Mouse (Mus musculus): ENCODE measurements at regions not wholly inside any gene's neighbourhood (a gene's known extent, or its start where the extent isn't known, plus 50 kb on each side); places are given as distances from the start of the nearest gene placed in this dataset.

DNA sequence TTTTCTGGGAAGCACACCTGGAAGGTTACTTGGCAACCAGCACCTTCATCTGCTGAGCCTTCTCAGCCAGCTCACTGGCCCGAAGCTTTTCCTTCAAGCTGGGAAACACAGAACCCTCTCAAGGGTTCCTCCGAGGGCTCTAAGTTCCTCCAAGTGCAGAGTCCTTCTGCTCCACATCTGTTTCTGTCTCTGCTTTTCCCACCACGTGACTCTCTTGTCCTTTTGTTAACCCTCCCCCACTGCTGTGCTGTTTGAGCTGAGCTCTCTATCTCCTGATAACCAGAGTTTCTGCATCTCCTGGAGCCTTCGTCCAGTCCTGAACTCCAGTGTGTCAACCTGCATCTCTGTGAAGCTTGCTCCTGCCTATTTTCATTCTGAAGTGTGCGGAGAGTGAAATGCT is 183.5 kb upstream of the Fbxo11 start:
- no peak for DNase-seq
- intact Hi-C loops (cut with DNase I; ENCODE audit: low total_unique reads), result no loop called here

DNA sequence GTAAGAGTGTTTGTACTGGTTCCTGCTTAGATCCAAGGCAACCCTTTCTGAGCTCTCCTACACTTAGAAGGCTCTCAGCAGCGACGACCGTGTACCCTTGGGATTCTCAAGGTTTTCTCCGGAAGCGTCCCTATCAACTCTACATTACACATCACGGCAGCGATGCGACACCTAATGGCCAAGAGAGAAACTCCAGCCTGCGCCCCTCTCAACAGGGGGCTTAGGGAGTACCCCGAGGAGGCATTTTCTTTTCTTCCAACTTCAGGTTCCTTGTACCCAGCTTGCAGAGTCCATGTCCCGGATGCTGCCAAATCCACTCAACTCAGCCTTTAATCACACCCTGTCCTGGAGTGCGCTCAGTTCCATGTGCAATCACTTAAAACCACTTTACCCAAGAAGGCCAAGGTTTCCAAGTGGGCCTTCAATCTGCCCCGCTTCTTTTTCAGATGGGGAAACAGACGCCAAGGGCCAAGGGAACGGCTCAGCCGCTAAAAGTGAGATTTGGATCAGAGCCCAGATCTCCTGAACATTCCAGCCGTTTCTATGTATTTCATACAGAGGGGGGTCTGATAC is 186.9 kb upstream of the Fbxo11 start:
- peak; percentile 61 for DNase-seq
- intact Hi-C loops (cut with DNase I; ENCODE audit: low total_unique reads), result loop anchor here (5.0 kb wide), 1 partner anchor 230 kb away; no protein-coding TSS in a partner anchor

- intact Hi-C loops (cut with DNase I; ENCODE audit: low total_unique reads), result loop anchor here (5.0 kb wide), 1 partner anchor 256 kb away; no protein-coding TSS in a partner anchor
- DNase-seq, result peak; percentile 83
These were observed 184.5 kb upstream of the Foxn2 start for GRCm38 (mm10) chr17:88255744-88256598.

GRCm38 (mm10) chr17:88256599-88257544 is 183.6 kb upstream of the Foxn2 start:
- intact Hi-C loops (cut with DNase I; ENCODE audit: low total_unique reads), result loop anchor here (5.0 kb wide), 1 partner anchor 255 kb away; no protein-coding TSS in a partner anchor

DNA sequence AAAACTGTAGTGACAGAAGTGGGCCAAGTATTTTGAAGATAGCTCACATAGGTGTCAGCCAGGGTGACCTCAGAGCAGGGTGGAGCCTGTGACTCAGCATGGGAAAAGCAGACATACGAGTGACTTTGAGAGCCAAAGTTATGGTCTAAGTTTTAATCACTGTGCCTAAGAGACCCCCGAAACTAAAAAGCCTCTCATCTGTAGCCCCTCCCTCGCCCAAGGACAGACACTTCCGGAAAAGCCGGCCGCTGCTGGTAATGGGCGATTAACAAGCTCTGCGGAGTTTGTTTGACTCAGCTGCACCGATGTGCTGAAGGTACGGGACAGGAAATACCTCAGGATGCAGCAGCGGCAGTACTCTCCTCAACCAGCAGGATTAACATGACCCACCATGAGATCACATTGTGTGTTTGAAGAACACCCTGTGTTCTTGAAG is 182.1 kb upstream of the Foxn2 start:
- DNase-seq, result no peak
- intact Hi-C loops (cut with DNase I; ENCODE audit: low total_unique reads), result loop anchor here (5.0 kb wide), 1 partner anchor 254 kb away; no protein-coding TSS in a partner anchor

More at GRCm38 (mm10) chr17:88256599-88257544, 183.6 kb upstream of the Foxn2 start:
- peak; percentile 77 for DNase-seq

GRCm38 (mm10) chr17:88260176-88260575 is 180.3 kb upstream of the Foxn2 start:
- DNase-seq, result no peak
- intact Hi-C loops (cut with DNase I; ENCODE audit: low total_unique reads), result no loop called here

GRCm38 (mm10) chr17:88260826-88261225 is 179.7 kb upstream of the Foxn2 start:
- DNase-seq, result no peak
- intact Hi-C loops (cut with DNase I; ENCODE audit: low total_unique reads), result no loop called here

- intact Hi-C loops (cut with DNase I; ENCODE audit: low total_unique reads), result no loop called here
- DNase-seq, result no peak
These were observed 179.0 kb upstream of the Foxn2 start for GRCm38 (mm10) chr17:88261556-88261955.

DNA sequence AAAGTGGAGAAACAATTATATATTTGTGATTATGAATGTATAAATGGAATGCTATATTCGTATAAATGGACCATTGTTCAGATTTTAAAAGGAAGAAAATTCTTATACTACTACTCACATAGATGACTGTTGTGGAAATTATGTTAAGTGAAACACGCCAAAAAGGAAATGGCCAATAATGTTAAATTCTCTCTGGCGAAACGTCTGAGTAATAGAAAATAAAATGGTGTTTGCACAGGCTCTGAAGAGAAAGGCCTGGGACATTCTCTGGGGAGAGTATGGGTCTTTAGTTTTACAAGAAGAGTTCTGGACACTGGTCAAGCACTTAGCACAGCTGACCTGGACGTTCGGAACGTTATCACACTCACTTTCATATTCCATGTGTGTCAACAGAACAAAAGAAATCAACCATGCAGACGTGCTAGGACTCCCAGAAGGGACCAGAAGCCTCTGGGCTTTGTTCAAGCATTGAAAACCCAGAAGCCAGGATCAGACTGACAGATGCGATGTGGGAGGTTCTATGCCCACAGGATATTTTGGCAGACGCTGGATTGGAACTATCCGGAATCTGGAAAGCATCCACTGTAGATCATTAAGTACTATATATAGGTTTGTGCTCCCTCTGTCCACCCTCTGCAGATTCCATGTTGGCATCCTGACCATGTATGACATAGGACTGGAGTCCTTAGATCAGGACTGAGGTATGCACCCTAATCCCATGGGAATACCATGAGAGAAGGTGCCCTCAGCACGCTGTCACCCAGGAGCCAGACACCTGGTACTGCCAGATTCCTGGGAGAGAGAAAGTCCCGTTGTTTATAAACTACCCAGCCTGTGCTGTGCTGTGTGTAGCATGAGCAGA is 178.0 kb upstream of the Foxn2 start:
- intact Hi-C loops (cut with DNase I; ENCODE audit: low total_unique reads), result no loop called here

DNA sequence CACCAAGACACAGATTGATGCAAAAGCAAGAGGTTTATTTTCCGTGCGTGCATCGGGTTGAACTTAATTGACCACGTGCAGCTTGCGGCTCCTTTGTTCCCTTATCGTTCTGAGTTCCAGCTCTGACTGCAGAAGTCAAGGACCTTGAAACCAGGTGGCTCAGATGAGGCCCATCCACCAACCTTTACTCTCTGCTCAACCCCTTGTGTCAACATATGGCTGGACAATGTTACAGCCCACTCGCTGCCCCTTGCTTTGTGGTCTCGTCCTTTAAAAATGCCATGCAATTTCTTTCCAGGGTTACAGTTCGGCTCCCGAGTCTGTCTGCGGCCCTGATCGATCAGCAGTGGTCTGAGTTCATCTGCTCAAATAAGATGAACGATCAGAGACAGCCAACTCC is 175.2 kb upstream of the Foxn2 start:
- intact Hi-C loops (cut with DNase I; ENCODE audit: low total_unique reads), result no loop called here
- DNase-seq, result no peak

More for the DNA sequence above, 178.0 kb upstream of the Foxn2 start:
- DNase-seq, result no peak

- no peak for DNase-seq
- intact Hi-C loops (cut with DNase I; ENCODE audit: low total_unique reads), result no loop called here
These were observed 172.3 kb upstream of the Foxn2 start for GRCm38 (mm10) chr17:88268216-88268615.

DNA sequence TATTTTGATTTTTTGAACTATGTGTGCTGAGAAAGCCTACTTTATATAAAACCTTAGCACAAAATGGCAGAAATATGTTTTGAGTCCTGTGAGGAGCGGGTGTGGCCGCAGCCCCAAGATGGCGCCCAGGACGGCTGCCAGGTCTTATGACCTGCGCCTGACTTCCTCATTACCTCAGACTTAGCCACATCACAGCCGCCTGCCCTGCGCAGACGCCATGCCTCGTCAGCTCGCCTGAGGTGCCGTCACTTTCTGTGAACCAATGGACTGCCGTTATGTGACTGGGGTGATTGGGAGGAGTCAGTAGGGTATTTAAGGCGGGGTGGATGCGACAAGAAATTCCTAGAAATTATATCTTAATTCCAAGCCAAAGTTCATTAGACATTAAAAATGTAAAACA is 171.7 kb upstream of the Foxn2 start:
- intact Hi-C loops (cut with DNase I; ENCODE audit: low total_unique reads), result no loop called here
- DNase-seq, result no peak

DNA sequence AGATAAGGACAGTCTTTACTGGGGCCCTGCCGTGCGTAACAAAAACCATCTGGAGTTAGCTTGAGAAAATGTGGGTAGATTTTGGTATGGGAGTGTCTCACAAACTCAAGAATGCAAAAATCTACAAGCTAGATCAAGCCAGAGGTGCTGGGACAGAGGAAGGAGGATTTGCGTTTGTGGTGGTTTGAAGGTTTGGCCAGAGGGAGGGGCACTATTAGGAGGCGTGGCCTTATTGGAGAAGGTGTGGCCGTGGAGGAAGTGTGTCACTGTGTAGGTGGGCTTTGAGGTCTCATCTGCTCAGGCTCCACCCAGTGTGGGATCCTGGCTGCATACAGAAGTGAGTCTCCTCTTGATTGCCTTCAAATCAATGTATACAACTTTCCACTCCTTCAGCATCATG is 169.6 kb upstream of the Foxn2 start:
- DNase-seq, result no peak
- intact Hi-C loops (cut with DNase I; ENCODE audit: low total_unique reads), result no loop called here

DNA sequence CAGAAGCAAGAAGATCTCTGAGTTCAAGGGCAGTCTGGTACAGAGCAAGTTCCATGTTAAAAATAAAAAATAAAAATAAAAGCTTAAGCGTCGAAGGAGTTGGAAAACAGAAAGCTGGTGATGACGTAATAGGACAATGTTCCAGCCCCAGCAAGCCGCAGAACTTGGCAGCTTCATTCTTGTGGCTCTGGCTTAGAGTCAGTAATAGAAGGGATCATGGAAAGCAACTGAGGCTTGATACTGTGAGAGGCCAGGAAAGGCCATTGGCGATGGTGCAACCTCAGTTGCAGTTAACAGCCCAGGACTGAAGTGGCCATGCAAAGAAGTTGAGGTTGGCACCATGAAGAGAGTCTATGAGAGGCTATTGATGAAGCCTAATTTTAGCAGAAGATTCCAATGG is 168.3 kb upstream of the Foxn2 start:
- DNase-seq, result no peak
- intact Hi-C loops (cut with DNase I; ENCODE audit: low total_unique reads), result no loop called here

DNA sequence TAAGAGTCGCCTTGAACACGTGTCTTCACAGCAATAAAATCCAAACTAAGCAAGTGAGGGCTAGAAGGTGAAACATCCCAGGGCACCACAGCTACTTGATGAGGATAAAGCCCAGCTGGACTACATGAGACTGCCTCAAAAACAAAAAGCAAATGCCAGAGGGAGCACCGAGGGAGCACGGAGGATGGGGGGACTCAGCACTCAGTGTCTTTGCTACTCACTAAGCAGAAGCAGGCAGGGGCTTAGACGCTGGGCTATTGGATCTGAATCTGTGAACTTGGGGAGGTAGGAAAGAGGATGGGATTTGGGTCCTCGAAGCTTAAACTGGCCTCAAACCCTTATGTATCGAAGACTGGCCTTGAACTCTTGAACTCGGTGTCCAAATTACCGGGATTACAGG is 167.0 kb upstream of the Foxn2 start:
- DNase-seq, result no peak
- intact Hi-C loops (cut with DNase I; ENCODE audit: low total_unique reads), result no loop called here

GRCm38 (mm10) chr17:88274003-88274698 is 166.4 kb upstream of the Foxn2 start:
- intact Hi-C loops (cut with DNase I; ENCODE audit: low total_unique reads), result no loop called here
- peak; percentile 49 for DNase-seq

DNA sequence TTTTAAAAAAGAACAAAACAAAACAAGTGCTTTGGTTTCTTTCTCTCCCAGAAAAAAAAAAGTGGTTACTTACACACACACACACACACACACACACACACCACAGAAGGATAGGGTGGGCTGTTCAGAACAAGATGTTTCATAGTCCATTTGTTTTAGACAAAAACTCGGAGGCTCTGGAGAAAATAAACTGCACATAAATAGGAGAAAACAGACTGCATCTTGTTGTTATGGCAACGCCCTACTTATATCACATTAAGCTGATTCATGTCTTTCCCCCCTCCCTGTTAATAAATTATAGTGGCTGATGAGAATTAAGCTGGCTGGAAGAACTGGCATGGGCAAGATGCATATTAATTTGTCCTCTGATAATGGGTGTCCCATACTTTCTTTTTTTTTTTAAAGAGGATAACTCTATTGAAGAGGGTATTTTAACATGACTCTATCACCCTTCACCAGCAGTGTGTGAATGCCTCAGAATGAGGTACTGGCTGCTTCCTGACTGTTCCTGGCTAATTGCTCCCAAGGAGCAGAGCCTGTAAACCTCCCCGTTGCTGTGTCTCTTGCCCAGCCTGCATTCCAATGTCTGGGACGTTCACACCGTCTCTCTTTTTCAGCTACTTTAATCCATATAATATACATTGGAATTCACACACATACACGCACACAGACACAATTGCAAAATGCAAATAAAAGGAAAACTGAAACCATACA is 165.6 kb upstream of the Foxn2 start:
- intact Hi-C loops (cut with DNase I; ENCODE audit: low total_unique reads), result no loop called here
- DNase-seq, result no peak

GRCm38 (mm10) chr17:88279656-88280055 is 160.9 kb upstream of the Foxn2 start:
- intact Hi-C loops (cut with DNase I; ENCODE audit: low total_unique reads), result no loop called here
- no peak for DNase-seq

Measured in gastrocnemius, postnatal 14 days (tissue).